Mouse (Mus musculus): Measurements from ENCODE around the gene Slco2a1. TPM values are rescaled to one million over a fixed set of nuclear protein-coding genes. Genes with fewer than 3 reads are reported as not detected.

Gene Slco2a1
- total and polyA plus RNA-seq, 3 experiments, result 0.01 to 0.11 TPM; not detected in 1

DNA sequence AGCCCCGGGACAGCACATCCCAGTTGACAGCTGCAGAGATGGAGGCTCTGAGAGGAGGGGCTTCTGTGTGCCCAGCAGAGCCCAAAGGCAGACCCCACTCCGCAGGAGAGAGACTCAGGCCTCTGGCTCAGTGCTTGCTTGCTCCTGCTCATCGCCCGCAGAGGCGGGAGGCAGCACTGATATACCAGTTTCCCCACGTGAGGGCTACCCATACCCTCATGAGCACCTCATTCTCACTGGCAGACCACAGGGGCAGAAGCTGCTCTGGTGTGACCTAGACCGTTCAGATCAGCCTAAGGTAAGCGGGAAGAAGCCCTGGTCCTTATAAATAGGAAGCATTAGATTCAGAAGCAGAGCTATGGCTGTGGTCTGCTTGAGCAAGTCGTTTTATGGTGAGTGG is 131.3 kb downstream of the Slco2a1 start:
- Histone ChIP-seq H3K4me1 (ENCODE audit: insufficient read depth, low read depth, low read length) (no peaks in the 10 kb centered on the region), H3K9me3 (replicated peaks) (no peaks in the 10 kb centered on the region), H3K27me3 (ENCODE audit: insufficient read depth, low read length) (peaks cover 58% of the 10 kb centered on the region), H3K36me3 (replicated peaks) (no peaks in the 10 kb centered on the region), H3K4me3 (ENCODE audit: low read depth, low read length) (no peak overlapping the region)
- DNase-seq (ENCODE audit: low spot score) (no peak), ATAC-seq (ENCODE audit: extremely low read depth, insufficient number of reproducible peaks, low FRiP score, poor library complexity, severe bottlenecking) (no peak)
- TF ChIP-seq CTCF (IDR thresholded peaks at IDR 0.05; ENCODE audit: low read depth, low read length), result no peak
- TF ChIP-seq GATA1 (IDR thresholded peaks at IDR 0.05; ENCODE audit: borderline replicate concordance, low read length), result no peak
- TF ChIP-seq POLR2AphosphoS5 (IDR thresholded peaks at IDR 0.05; ENCODE audit: insufficient replicate concordance, low read depth, low read length), result no peak
- no peak for TF ChIP-seq TAL1 (conservative IDR thresholded peaks at IDR 0.05; ENCODE audit: low read depth, low read length)
- TF ChIP-seq GATA2 (IDR thresholded peaks at IDR 0.05; ENCODE audit: borderline replicate concordance, low read depth, low read length), result no peak

GRCm38 (mm10) chr9:103120231-103120630 is 131.7 kb downstream of the Slco2a1 start:
- TF ChIP-seq TAL1 (conservative IDR thresholded peaks at IDR 0.05; ENCODE audit: low read depth, low read length) (no peak), GATA1 (IDR thresholded peaks at IDR 0.05; ENCODE audit: borderline replicate concordance, low read length) (no peak), POLR2AphosphoS5 (IDR thresholded peaks at IDR 0.05; ENCODE audit: insufficient replicate concordance, low read depth, low read length) (no peak), CTCF (IDR thresholded peaks at IDR 0.05; ENCODE audit: low read depth, low read length) (no peak), GATA2 (IDR thresholded peaks at IDR 0.05; ENCODE audit: borderline replicate concordance, low read depth, low read length) (no peak)
- H3K4me1 ChIP-seq (ENCODE audit: insufficient read depth, low read depth, low read length), result no peaks in the 10 kb centered on the region
- peaks cover 54% of the 10 kb centered on the region for H3K27me3 ChIP-seq (ENCODE audit: insufficient read depth, low read length)
- no peaks in the 10 kb centered on the region for H3K9me3 ChIP-seq (replicated peaks)
- H3K36me3 ChIP-seq (replicated peaks), result no peaks in the 10 kb centered on the region
- no peak overlapping the region for H3K4me3 ChIP-seq (ENCODE audit: low read depth, low read length)
- ATAC-seq (ENCODE audit: extremely low read depth, insufficient number of reproducible peaks, low FRiP score, poor library complexity, severe bottlenecking) (no peak), DNase-seq (ENCODE audit: low spot score) (no peak)

GRCm38 (mm10) chr9:103121546-103121945 is 133.0 kb downstream of the Slco2a1 start:
- Histone ChIP-seq H3K9me3 (replicated peaks) (no peaks in the 10 kb centered on the region), H3K4me1 (ENCODE audit: insufficient read depth, low read depth, low read length) (no peaks in the 10 kb centered on the region), H3K4me3 (ENCODE audit: low read depth, low read length) (no peak overlapping the region), H3K27me3 (ENCODE audit: insufficient read depth, low read length) (peaks cover 58% of the 10 kb centered on the region), H3K36me3 (replicated peaks) (no peaks in the 10 kb centered on the region)
- ATAC-seq (ENCODE audit: extremely low read depth, insufficient number of reproducible peaks, low FRiP score, poor library complexity, severe bottlenecking), result no peak
- no peak for DNase-seq (ENCODE audit: low spot score)
- TF ChIP-seq POLR2AphosphoS5 (IDR thresholded peaks at IDR 0.05; ENCODE audit: insufficient replicate concordance, low read depth, low read length) (no peak), GATA2 (IDR thresholded peaks at IDR 0.05; ENCODE audit: borderline replicate concordance, low read depth, low read length) (no peak), TAL1 (conservative IDR thresholded peaks at IDR 0.05; ENCODE audit: low read depth, low read length) (no peak), CTCF (IDR thresholded peaks at IDR 0.05; ENCODE audit: low read depth, low read length) (no peak), GATA1 (IDR thresholded peaks at IDR 0.05; ENCODE audit: borderline replicate concordance, low read length) (no peak)

DNA sequence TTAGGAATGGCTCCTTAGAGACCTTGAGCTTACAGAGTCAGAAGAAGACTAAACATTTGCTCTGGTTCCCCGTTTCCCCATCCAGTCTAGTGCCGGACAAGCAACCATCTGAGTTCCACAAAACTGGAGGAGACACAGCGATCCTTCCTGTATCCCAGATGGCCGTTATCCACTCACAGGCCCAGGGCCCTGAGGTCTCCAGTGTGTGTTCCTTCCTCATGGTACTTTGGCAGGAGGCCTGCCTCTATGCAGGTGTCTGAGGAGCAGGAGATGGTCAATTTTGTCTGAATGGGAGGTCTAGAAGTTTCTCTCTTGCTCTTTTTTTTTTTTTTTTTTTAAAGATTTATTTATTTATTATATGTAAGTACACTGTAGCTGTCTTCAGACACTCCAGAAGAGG is 136.2 kb downstream of the Slco2a1 start:
- no peaks in the 10 kb centered on the region for H3K4me1 ChIP-seq (ENCODE audit: insufficient read depth, low read depth, low read length)
- no peak overlapping the region for H3K4me3 ChIP-seq (ENCODE audit: low read depth, low read length)
- ATAC-seq (ENCODE audit: extremely low read depth, insufficient number of reproducible peaks, low FRiP score, poor library complexity, severe bottlenecking) (no peak), DNase-seq (ENCODE audit: low spot score) (no peak)
- no peaks in the 10 kb centered on the region for H3K36me3 ChIP-seq (replicated peaks)
- TF ChIP-seq CTCF (IDR thresholded peaks at IDR 0.05; ENCODE audit: low read depth, low read length), result no peak
- TF ChIP-seq TAL1 (conservative IDR thresholded peaks at IDR 0.05; ENCODE audit: low read depth, low read length), result no peak
- TF ChIP-seq GATA2 (IDR thresholded peaks at IDR 0.05; ENCODE audit: borderline replicate concordance, low read depth, low read length), result no peak
- TF ChIP-seq GATA1 (IDR thresholded peaks at IDR 0.05; ENCODE audit: borderline replicate concordance, low read length), result no peak
- no peak for TF ChIP-seq POLR2AphosphoS5 (IDR thresholded peaks at IDR 0.05; ENCODE audit: insufficient replicate concordance, low read depth, low read length)
- H3K27me3 ChIP-seq (ENCODE audit: insufficient read depth, low read length), result peaks cover 44% of the 10 kb centered on the region
- no peaks in the 10 kb centered on the region for H3K9me3 ChIP-seq (replicated peaks)

GRCm38 (mm10) chr9:103133493-103134124 is 145.1 kb downstream of the Slco2a1 start:
- Histone ChIP-seq H3K27me3 (ENCODE audit: insufficient read depth, low read length) (peaks cover 32% of the 10 kb centered on the region), H3K4me1 (ENCODE audit: insufficient read depth, low read depth, low read length) (peaks cover 8% of the 10 kb centered on the region), H3K9me3 (replicated peaks) (no peaks in the 10 kb centered on the region), H3K4me3 (ENCODE audit: low read depth, low read length) (no peak overlapping the region), H3K36me3 (replicated peaks) (no peaks in the 10 kb centered on the region)
- TF ChIP-seq GATA2 (IDR thresholded peaks at IDR 0.05; ENCODE audit: borderline replicate concordance, low read depth, low read length) (no peak), CTCF (IDR thresholded peaks at IDR 0.05; ENCODE audit: low read depth, low read length) (no peak), GATA1 (IDR thresholded peaks at IDR 0.05; ENCODE audit: borderline replicate concordance, low read length) (no peak), POLR2AphosphoS5 (IDR thresholded peaks at IDR 0.05; ENCODE audit: insufficient replicate concordance, low read depth, low read length) (no peak), TAL1 (conservative IDR thresholded peaks at IDR 0.05; ENCODE audit: low read depth, low read length) (no peak)
- DNase-seq (ENCODE audit: low spot score), result no peak
- ATAC-seq (ENCODE audit: extremely low read depth, insufficient number of reproducible peaks, low FRiP score, poor library complexity, severe bottlenecking), result no peak

GRCm38 (mm10) chr9:103134450-103135030 is 146.0 kb downstream of the Slco2a1 start:
- TF ChIP-seq GATA2 (IDR thresholded peaks at IDR 0.05; ENCODE audit: borderline replicate concordance, low read depth, low read length) (no peak), TAL1 (conservative IDR thresholded peaks at IDR 0.05; ENCODE audit: low read depth, low read length) (no peak), POLR2AphosphoS5 (IDR thresholded peaks at IDR 0.05; ENCODE audit: insufficient replicate concordance, low read depth, low read length) (no peak), CTCF (IDR thresholded peaks at IDR 0.05; ENCODE audit: low read depth, low read length) (no peak), GATA1 (IDR thresholded peaks at IDR 0.05; ENCODE audit: borderline replicate concordance, low read length) (no peak)
- DNase-seq (ENCODE audit: low spot score) (no peak), ATAC-seq (ENCODE audit: extremely low read depth, insufficient number of reproducible peaks, low FRiP score, poor library complexity, severe bottlenecking) (no peak)
- H3K9me3 ChIP-seq (replicated peaks), result no peaks in the 10 kb centered on the region
- no peaks in the 10 kb centered on the region for H3K36me3 ChIP-seq (replicated peaks)
- no peak overlapping the region for H3K4me3 ChIP-seq (ENCODE audit: low read depth, low read length)
- H3K27me3 ChIP-seq (ENCODE audit: insufficient read depth, low read length), result peaks cover 38% of the 10 kb centered on the region
- peaks cover 8% of the 10 kb centered on the region for H3K4me1 ChIP-seq (ENCODE audit: insufficient read depth, low read depth, low read length)
